Mouse (Mus musculus) liver, embryonic 14.5 days (tissue): ENCODE results near the gene Gm29797. TPM values are rescaled to one million over a fixed set of nuclear protein-coding genes. Genes with fewer than 3 reads are reported as not detected.
A peak's percentile ranks its signal among the peaks of the same experiment; 100 is the strongest.

Source experiments
- ATAC-seq: fragments of 200-750 bp; cut with Nextera tagmentation; 2 replicates; pipeline ENCODE4 v1.8.0; 2017; ENCODE audit warnings: moderate number of reproducible peaks, mild to moderate bottlenecking, moderate library complexity; ENCODE audit not compliant: insufficient read depth
- DNase-seq, 3 experiments: peaks; one replicate each; pipeline ENCODE4 v3.0.0-alpha.2; 2012 to 2013; ENCODE audit warnings: low read depth in 3 of 3, low spot score in 3 of 3
- H3K27ac ChIP-seq: fragments of 300-500 bp; sonication (generic); 2 replicates; pipeline ENCODE4 v1.5.1; 2014; ENCODE audit warnings: moderate library complexity, mild to moderate bottlenecking, control low read depth, inconsistent platforms
- H3K27me3 ChIP-seq: fragments of 300-500 bp; sonication (generic); 2 replicates; pipeline ENCODE4 v1.6.1; 2014; ENCODE audit warnings: mild to moderate bottlenecking, low read length, moderate library complexity; ENCODE audit not compliant: control insufficient read depth, insufficient read depth
- H3K36me3 ChIP-seq: fragments of 300-500 bp; sonication (generic); replicated peaks from 2 replicates; pipeline ENCODE4 v1.6.1; 2014; ENCODE audit warnings: low read depth; ENCODE audit not compliant: control insufficient read depth, insufficient read depth
- H3K4me1 ChIP-seq, 2 experiments: fragments of 200-500 bp in 1 of 2; fragments of 300-500 bp in 1 of 2; sonication (generic) in 1 of 2; replicated peaks; 2 replicates each; pipeline ENCODE4 v1.6.1; 2012 to 2014; ENCODE audit warnings: antibody characterized with exemption in 1 of 2, inconsistent platforms in 1 of 2, low read length in 1 of 2; ENCODE audit not compliant: control insufficient read depth in 2 of 2, insufficient read depth in 2 of 2
- H3K4me2 ChIP-seq: fragments of 300-500 bp; sonication (generic); 2 replicates; pipeline ENCODE4 v1.6.1; 2014; ENCODE audit warnings: low read depth, mild to moderate bottlenecking, control low read depth, moderate library complexity
- H3K4me3 ChIP-seq, 2 experiments: fragments of 200-500 bp in 1 of 2; fragments of 300-500 bp in 1 of 2; sonication (generic) in 1 of 2; 2 replicates each; pipeline ENCODE4 v1.5.1; 2012 to 2014; ENCODE audit warnings: low read depth in 2 of 2, low read length in 2 of 2, mild to moderate bottlenecking in 2 of 2, control low read depth in 1 of 2, inconsistent platforms in 1 of 2, moderate library complexity in 1 of 2; ENCODE audit not compliant: insufficient read depth in 1 of 2
- H3K9ac ChIP-seq: fragments of 300-500 bp; sonication (generic); replicated peaks from 2 replicates; pipeline ENCODE4 v1.6.1; 2014; ENCODE audit warnings: mild to moderate bottlenecking, control low read depth, moderate library complexity
- H3K9me3 ChIP-seq: fragments of 300-500 bp; sonication (generic); 2 replicates; pipeline ENCODE4 v1.6.1; 2016; ENCODE audit warnings: low read length, mixed read lengths; ENCODE audit not compliant: control insufficient read depth
- CTCF ChIP-seq: IDR thresholded peaks from 2 replicates; pipeline ENCODE4 v1.5.1; 2016; ENCODE audit warnings: antibody characterized with exemption, low read depth, control low read depth
- EP300 ChIP-seq: IDR thresholded peaks from 2 replicates; pipeline ENCODE4 v1.6.1; 2016; ENCODE audit warnings: antibody characterized with exemption, low read depth
- WGBS: fragments of 180-500 bp; shearing (Covaris S2); extraction: QIAGEN DNeasy Blood & Tissue Kit; methylation state at CpG from one replicate; pipeline ENCODE4 v1.1.7; 2014; ENCODE audit not compliant: insufficient replicate concordance; 5-methylcytosine and 5-hydroxymethylcytosine counted together
- polyA plus RNA-seq, 2 experiments: library from polyadenylated mRNA; depleted of rRNA in 1 of 2; stranded (reverse) in 1 of 2; unstranded in 1 of 2; fragments of >200 nt; fragmentation: Nextera tagmentation in 1 of 2; extraction: Ambion mirVana in 1 of 2; gene quantifications; 2 replicates each; pipeline versions ENCODE4 v1.2.1 to v1.2.3; 2012 to 2014

The Gm29797 gene
- polyA plus RNA-seq, 2 experiments = 0.08 to 0.14 TPM

DNA sequence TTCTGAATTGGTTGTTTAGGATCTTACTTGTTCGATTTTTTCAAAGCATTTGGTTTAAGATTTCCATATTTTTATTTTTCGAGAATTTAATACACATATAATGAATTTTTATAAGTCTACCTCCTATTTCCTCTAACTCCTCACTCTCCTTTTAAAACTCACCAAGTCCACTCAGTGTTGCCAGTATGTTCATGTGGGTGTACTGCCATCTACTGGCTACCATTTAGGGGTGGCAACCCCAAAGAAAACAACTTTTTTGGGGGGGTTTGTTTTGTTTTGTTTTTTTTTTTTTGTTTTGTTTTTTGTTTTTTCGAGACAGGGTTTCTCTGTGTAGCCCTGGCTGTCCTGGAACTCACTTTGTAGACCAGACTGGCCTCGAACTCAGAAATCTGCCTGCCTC, 49.8 kb downstream of the Gm29797 start:
- DNase-seq = no peak

More for the DNA sequence above, 49.8 kb downstream of the Gm29797 start:
- WGBS = 21% methylated on average over 4 of the region's 4 CpGs
- Histone ChIP-seq H3K36me3 (no peaks in the 10 kb centered on the region), H3K4me1 (no peaks in the 10 kb centered on the region), H3K9me3 (no peaks in the 10 kb centered on the region), H3K27ac (no peak overlapping the region), H3K4me3 (no peak overlapping the region), H3K9ac (no peak overlapping the region), H3K27me3 (no peaks in the 10 kb centered on the region), H3K4me2 (no peak overlapping the region)
- TF ChIP-seq EP300 (no peak), CTCF (peak; percentile 41; the same call in 1 of the 2 replicates)
- no peak for ATAC-seq

Other genes starting within 250 kb of the Gm29797 start
- gene Zbtb46, start 197.6 kb upstream of the Gm29797 start, polyA plus RNA-seq (2012; rRNA removed) = 4.4 and 5.3 TPM in 2 replicates
- 6.5 and 6.8 TPM in 2 replicates for gene Zbtb46, start 197.6 kb upstream of the Gm29797 start, polyA plus RNA-seq (2014; fragmentation: Nextera tagmentation; extraction: Ambion mirVana)
- gene Abhd16b, start 163.8 kb upstream of the Gm29797 start, polyA plus RNA-seq (2012; rRNA removed) = 0.01 TPM in 1 of 2 replicates, not detected in the other
- not detected in 2 replicates for gene Abhd16b, start 163.8 kb upstream of the Gm29797 start, polyA plus RNA-seq (2014; fragmentation: Nextera tagmentation; extraction: Ambion mirVana)
- 19.6 and 36.1 TPM in 2 replicates for gene Tpd52l2, start 159.9 kb upstream of the Gm29797 start, polyA plus RNA-seq (2012; rRNA removed)
- gene Tpd52l2, start 159.9 kb upstream of the Gm29797 start, polyA plus RNA-seq (2014; fragmentation: Nextera tagmentation; extraction: Ambion mirVana) = 78.3 and 80.5 TPM in 2 replicates
- 12.5 and 13.9 TPM in 2 replicates for gene Dnajc5, start 136.5 kb upstream of the Gm29797 start, polyA plus RNA-seq (2012; rRNA removed)
- gene Dnajc5, start 136.5 kb upstream of the Gm29797 start, polyA plus RNA-seq (2014; fragmentation: Nextera tagmentation; extraction: Ambion mirVana) = 20.0 and 23.7 TPM in 2 replicates
- 30.8 and 33.3 TPM in 2 replicates for gene Uckl1, start 72.1 kb upstream of the Gm29797 start, polyA plus RNA-seq (2012; rRNA removed)
- 18.7 and 21.6 TPM in 2 replicates for gene Uckl1, start 72.1 kb upstream of the Gm29797 start, polyA plus RNA-seq (2014; fragmentation: Nextera tagmentation; extraction: Ambion mirVana)
- gene Prpf6, start 65.2 kb upstream of the Gm29797 start, polyA plus RNA-seq (2012; rRNA removed) = 9.5 and 15.7 TPM in 2 replicates
- 22.3 and 25.9 TPM in 2 replicates for gene Prpf6, start 65.2 kb upstream of the Gm29797 start, polyA plus RNA-seq (2014; fragmentation: Nextera tagmentation; extraction: Ambion mirVana)
- gene Zfp512b, start 64.2 kb upstream of the Gm29797 start, polyA plus RNA-seq (2012; rRNA removed) = 8.8 and 9.5 TPM in 2 replicates
- gene Zfp512b, start 64.2 kb upstream of the Gm29797 start, polyA plus RNA-seq (2014; fragmentation: Nextera tagmentation; extraction: Ambion mirVana) = 4.4 and 6.5 TPM in 2 replicates
- 1.6 TPM in 2 replicates for gene Samd10, start 57.8 kb upstream of the Gm29797 start, polyA plus RNA-seq (2012; rRNA removed)
- gene Samd10, start 57.8 kb upstream of the Gm29797 start, polyA plus RNA-seq (2014; fragmentation: Nextera tagmentation; extraction: Ambion mirVana) = 1.5 TPM in 2 replicates
- gene Sox18, start 14.6 kb downstream of the Gm29797 start, polyA plus RNA-seq (2012; rRNA removed) = 5.5 TPM in 2 replicates
- 4.1 and 5.0 TPM in 2 replicates for gene Sox18, start 14.6 kb downstream of the Gm29797 start, polyA plus RNA-seq (2014; fragmentation: Nextera tagmentation; extraction: Ambion mirVana)
- gene Tcea2, start 23.3 kb downstream of the Gm29797 start, polyA plus RNA-seq (2012; rRNA removed) = 3.0 and 3.4 TPM in 2 replicates
- gene Tcea2, start 23.3 kb downstream of the Gm29797 start, polyA plus RNA-seq (2014; fragmentation: Nextera tagmentation; extraction: Ambion mirVana) = 1.3 and 1.8 TPM in 2 replicates
- gene Rgs19, start 36.9 kb downstream of the Gm29797 start, polyA plus RNA-seq (2012; rRNA removed) = 19.0 and 20.6 TPM in 2 replicates
- 15.8 and 21.0 TPM in 2 replicates for gene Rgs19, start 36.9 kb downstream of the Gm29797 start, polyA plus RNA-seq (2014; fragmentation: Nextera tagmentation; extraction: Ambion mirVana)
- gene Lkaaear1, start 41.4 kb downstream of the Gm29797 start, polyA plus RNA-seq (2012; rRNA removed) = not detected in 2 replicates
- gene Lkaaear1, start 41.4 kb downstream of the Gm29797 start, polyA plus RNA-seq (2014; fragmentation: Nextera tagmentation; extraction: Ambion mirVana) = not detected in 2 replicates
- gene Oprl1, start 58.0 kb downstream of the Gm29797 start, polyA plus RNA-seq (2012; rRNA removed) = 0.11 and 0.21 TPM in 2 replicates
- gene Oprl1, start 58.0 kb downstream of the Gm29797 start, polyA plus RNA-seq (2014; fragmentation: Nextera tagmentation; extraction: Ambion mirVana) = 0.06 TPM in 1 of 2 replicates, not detected in the other
- 0.02 and 0.09 TPM in 2 replicates for gene Myt1, start 106.3 kb downstream of the Gm29797 start, polyA plus RNA-seq (2012; rRNA removed)
- gene Myt1, start 106.3 kb downstream of the Gm29797 start, polyA plus RNA-seq (2014; fragmentation: Nextera tagmentation; extraction: Ambion mirVana) = not detected in 2 replicates
- 6.3 and 9.1 TPM in 2 replicates for gene Pcmtd2, start 180.8 kb downstream of the Gm29797 start, polyA plus RNA-seq (2012; rRNA removed)
- gene Pcmtd2, start 180.8 kb downstream of the Gm29797 start, polyA plus RNA-seq (2014; fragmentation: Nextera tagmentation; extraction: Ambion mirVana) = 12.5 and 15.4 TPM in 2 replicates
- 7.7 and 12.7 TPM in 2 replicates for gene Polr3k, start 207.3 kb downstream of the Gm29797 start, polyA plus RNA-seq (2012; rRNA removed)
- gene Polr3k, start 207.3 kb downstream of the Gm29797 start, polyA plus RNA-seq (2014; fragmentation: Nextera tagmentation; extraction: Ambion mirVana) = 31.0 and 31.5 TPM in 2 replicates